Mouse (Mus musculus): ENCODE data around the gene Gm49403. TPM values are rescaled to one million over a fixed set of nuclear protein-coding genes. Genes with fewer than 3 reads are reported as not detected.
"Not testable (repeated sequence)": the region's sequence is repeated elsewhere in the genome, so short reads cannot be mapped to it uniquely, and the experiment has no call there.

Gene Gm49403
- polyA plus RNA-seq, 1 experiment from 2014 or later: not detected

DNA sequence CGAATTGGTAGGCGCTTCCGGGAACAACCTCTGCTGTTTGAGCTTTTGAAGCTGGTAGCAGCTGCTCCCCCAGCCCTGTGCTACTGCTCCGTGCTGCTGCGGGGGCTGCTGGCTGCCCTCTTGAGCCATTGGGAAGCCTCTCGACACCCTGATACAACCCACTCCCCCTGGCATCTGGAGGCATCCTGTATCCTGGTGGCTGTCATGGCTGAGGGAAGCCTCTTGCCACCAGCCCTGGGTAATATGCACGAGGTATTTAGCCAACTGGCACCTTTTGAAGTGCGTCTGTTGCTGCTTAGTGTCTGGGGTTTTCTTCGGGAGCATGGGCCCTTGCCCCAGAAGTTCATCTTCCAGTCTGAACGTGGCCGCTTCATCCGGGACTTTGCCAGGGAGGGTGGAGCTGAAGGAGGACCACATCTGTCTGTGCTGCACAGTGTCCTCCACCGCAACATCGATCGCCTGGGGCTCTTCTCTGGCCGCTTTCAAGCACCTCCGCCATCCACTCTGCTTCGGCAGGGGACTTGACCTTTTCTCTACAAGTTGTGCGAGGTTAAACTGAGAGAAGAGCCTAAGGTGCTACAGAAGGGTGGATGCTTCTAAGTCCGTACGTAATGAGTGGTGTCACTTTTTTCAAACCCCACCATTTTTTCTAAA is 13.6 kb downstream of the Gm49403 start:
- peaks cover 33% of the 10 kb centered on the region for H3K4me1 ChIP-seq
- peak; percentile 28 for ATAC-seq (ENCODE audit: insufficient read depth, low FRiP score, low read depth)
- H3K9ac ChIP-seq: peak overlapping the region; percentile 55
- H3K36me3 ChIP-seq: peaks cover 17% of the 10 kb centered on the region
- peak overlapping the region; percentile 66 for H3K4me3 ChIP-seq (replicated peaks)
- peak overlapping the region; percentile 60 for H3K4me2 ChIP-seq
- H3K27me3 ChIP-seq (replicated peaks); H3K9me3 ChIP-seq: not testable (repeated sequence)
- H3K27ac ChIP-seq: peak overlapping the region; percentile 91
- 22% methylated on average over 21 of the region's 21 CpGs for WGBS

DNA sequence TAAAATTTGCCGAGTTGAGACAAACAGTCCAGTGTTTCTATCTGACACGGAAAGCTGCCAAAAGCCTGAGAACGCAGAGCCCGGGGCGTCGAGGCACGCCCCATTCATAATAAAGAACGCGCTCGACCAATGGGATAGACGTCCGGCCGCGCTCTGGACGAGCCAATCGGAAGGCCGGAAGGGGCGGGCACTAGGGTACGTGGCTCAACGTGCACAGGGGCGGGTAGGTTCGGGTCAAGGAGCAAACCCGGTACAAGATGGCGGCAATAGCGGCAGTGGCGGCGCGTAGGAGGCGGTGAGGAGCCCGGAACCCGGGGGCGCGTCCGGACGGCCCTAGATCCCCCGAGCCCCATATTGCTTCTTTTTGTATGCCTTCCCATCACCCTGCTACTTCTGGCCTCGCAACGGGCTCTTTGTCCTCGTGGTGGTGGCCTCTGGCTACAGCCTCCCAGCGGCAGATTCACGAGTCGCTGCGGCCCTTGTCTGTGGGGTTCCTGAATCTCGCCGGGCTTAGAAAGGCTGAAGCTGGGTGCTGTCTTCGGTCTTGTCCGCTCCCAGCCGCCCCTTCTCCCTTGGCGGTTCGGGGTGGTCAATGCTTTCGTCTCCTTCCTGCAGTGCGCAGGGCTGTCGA is 14.2 kb downstream of the Gm49403 start, which contains the start of gene Ganab:
TSS of gene Ganab (plus strand) at position 207 of the 631 bp plus-strand sequence.
- peak within 1 kb of the TSS; percentile 92 for H3K27ac ChIP-seq
- H3K4me1 ChIP-seq: peaks cover 33% of the 10 kb centered on the region
- under 1% methylated on average over 53 of the region's 53 CpGs for WGBS
- no peaks in the 10 kb centered on the region for H3K27me3 ChIP-seq (replicated peaks)
- no peaks in the 10 kb centered on the region for H3K9me3 ChIP-seq
- peak; percentile 99 for ATAC-seq (ENCODE audit: insufficient read depth, low FRiP score, low read depth)
- peak within 1 kb of the TSS; percentile 69 for H3K4me2 ChIP-seq
- peak within 1 kb of the TSS; percentile 66 for H3K4me3 ChIP-seq (replicated peaks)
- H3K36me3 ChIP-seq: peaks cover 21% of the 10 kb centered on the region
- peak within 1 kb of the TSS; percentile 84 for H3K9ac ChIP-seq

GRCm38 (mm10) chr19:8898576-8898975 is 14.8 kb downstream of the Gm49403 start:
- Histone ChIP-seq H3K36me3 (peaks cover 25% of the 10 kb centered on the region), H3K4me3 (replicated peaks) (peak overlapping the region; percentile 66), H3K27me3 (replicated peaks) (no peaks in the 10 kb centered on the region), H3K4me1 (peaks cover 32% of the 10 kb centered on the region), H3K9ac (peak overlapping the region; percentile 84), H3K4me2 (peak overlapping the region; percentile 69), H3K27ac (peak overlapping the region; percentile 92), H3K9me3 (no peaks in the 10 kb centered on the region)
- ATAC-seq (ENCODE audit: insufficient read depth, low FRiP score, low read depth): no peak
- 3% methylated on average over 13 of the region's 13 CpGs for WGBS

GRCm38 (mm10) chr19:8899079-8899478 is 15.3 kb downstream of the Gm49403 start:
- 26% methylated on average over 3 of the region's 3 CpGs for WGBS
- H3K36me3 ChIP-seq: peaks cover 29% of the 10 kb centered on the region
- peak overlapping the region; percentile 69 for H3K4me2 ChIP-seq
- ATAC-seq (ENCODE audit: insufficient read depth, low FRiP score, low read depth): no peak
- no peaks in the 10 kb centered on the region for H3K9me3 ChIP-seq
- peak overlapping the region; percentile 35 for H3K9ac ChIP-seq
- no peaks in the 10 kb centered on the region for H3K27me3 ChIP-seq (replicated peaks)
- H3K4me3 ChIP-seq (replicated peaks): peak overlapping the region; percentile 66
- H3K27ac ChIP-seq: no peak overlapping the region
- H3K4me1 ChIP-seq: peaks cover 27% of the 10 kb centered on the region

DNA sequence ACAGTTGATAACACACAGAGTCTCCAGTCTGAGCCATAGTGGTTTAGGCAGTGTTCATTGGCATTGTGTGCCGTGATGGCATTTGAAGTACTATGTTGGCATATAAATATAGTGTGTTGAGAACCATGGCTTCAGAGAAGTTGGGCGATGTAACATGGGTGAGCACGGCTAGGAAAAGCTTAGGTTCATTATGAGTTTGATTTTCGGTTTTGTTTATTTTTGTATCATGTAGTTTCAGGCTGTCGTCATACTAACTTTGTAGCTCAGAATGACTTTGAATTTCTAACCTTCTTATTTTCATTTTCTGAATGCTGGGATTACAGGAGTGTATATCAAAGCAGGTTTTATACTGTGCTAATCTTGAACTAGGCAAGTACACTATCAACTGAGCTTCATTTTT is 19.7 kb downstream of the Gm49403 start:
- Histone ChIP-seq H3K4me2 (no peak overlapping the region), H3K27ac (no peak overlapping the region), H3K4me1 (peaks cover 8% of the 10 kb centered on the region), H3K36me3 (peaks cover 45% of the 10 kb centered on the region), H3K27me3 (replicated peaks) (no peaks in the 10 kb centered on the region), H3K4me3 (replicated peaks) (no peak overlapping the region), H3K9ac (no peak overlapping the region), H3K9me3 (no peaks in the 10 kb centered on the region)
- no peak for ATAC-seq (ENCODE audit: insufficient read depth, low FRiP score, low read depth)
- WGBS: 92% methylated on average over 5 of the region's 5 CpGs

DNA sequence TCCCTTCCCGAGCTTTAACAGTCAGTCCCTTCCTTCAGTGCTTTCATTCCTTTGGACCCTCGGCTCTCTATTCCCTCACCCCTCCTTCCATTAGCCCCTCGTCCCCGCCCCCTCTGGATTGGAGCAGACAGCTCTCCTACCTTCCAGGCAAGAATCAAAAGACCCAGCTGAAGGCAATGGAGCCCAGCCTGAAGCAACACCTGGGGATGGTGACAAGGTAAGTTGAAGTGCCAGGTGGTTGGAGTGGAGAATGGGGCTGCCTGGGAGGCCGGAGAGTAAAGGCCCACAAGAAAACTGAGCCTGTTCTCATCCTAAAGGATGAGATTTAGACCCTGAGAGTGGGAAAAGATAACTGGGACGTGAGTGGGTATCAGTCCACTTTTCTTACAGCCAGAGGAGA is 24.8 kb downstream of the Gm49403 start:
- 85% methylated on average over 6 of the region's 6 CpGs for WGBS
- no peak overlapping the region for H3K9ac ChIP-seq

DNA sequence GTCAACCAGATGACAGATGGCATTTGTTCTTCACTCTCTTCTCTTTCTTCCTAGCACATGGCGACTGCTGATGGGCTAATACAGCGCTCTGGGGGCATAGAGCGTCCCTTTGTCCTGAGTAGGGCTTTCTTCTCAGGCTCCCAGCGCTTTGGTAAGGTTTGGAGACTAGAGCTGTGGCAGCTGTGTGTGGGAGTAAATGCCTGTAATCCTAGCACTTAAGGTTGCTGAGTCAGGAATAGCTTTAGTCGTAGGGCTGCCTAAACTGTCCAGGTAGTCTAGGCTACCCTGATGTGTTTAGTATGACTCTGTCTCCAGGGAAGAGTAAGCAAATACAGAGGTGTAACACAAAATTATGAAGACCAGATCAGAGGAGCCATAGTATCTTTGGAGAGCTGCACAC is 28.1 kb downstream of the Gm49403 start:
- H3K4me3 ChIP-seq (replicated peaks): no peak overlapping the region
- H3K36me3 ChIP-seq: peaks cover 94% of the 10 kb centered on the region
- H3K9ac ChIP-seq: no peak overlapping the region
- no peaks in the 10 kb centered on the region for H3K4me1 ChIP-seq
- ATAC-seq (ENCODE audit: insufficient read depth, low FRiP score, low read depth): no peak
- no peak overlapping the region for H3K27ac ChIP-seq
- WGBS: 87% methylated on average over 5 of the region's 5 CpGs
- no peaks in the 10 kb centered on the region for H3K27me3 ChIP-seq (replicated peaks)
- H3K9me3 ChIP-seq: no peaks in the 10 kb centered on the region
- H3K4me2 ChIP-seq: no peak overlapping the region

More for the DNA sequence above, 24.8 kb downstream of the Gm49403 start:
- Histone ChIP-seq H3K4me2 (no peak overlapping the region), H3K27ac (no peak overlapping the region), H3K4me1 (no peaks in the 10 kb centered on the region), H3K27me3 (replicated peaks) (no peaks in the 10 kb centered on the region), H3K36me3 (peaks cover 78% of the 10 kb centered on the region), H3K4me3 (replicated peaks) (no peak overlapping the region), H3K9me3 (no peaks in the 10 kb centered on the region)
- no peak for ATAC-seq (ENCODE audit: insufficient read depth, low FRiP score, low read depth)

GRCm38 (mm10) chr19:8914212-8914611 is 30.5 kb downstream of the Gm49403 start:
- Histone ChIP-seq H3K36me3 (peaks cover 73% of the 10 kb centered on the region), H3K27ac (no peak overlapping the region), H3K4me3 (replicated peaks) (no peak overlapping the region), H3K4me1 (no peaks in the 10 kb centered on the region), H3K27me3 (replicated peaks) (no peaks in the 10 kb centered on the region), H3K9ac (no peak overlapping the region), H3K4me2 (no peak overlapping the region), H3K9me3 (no peaks in the 10 kb centered on the region)
- no peak for ATAC-seq (ENCODE audit: insufficient read depth, low FRiP score, low read depth)
- WGBS: 90% methylated on average over 3 of the region's 3 CpGs

GRCm38 (mm10) chr19:8919000-8919399 is 35.3 kb downstream of the Gm49403 start:
- 88% methylated on average over 3 of the region's 3 CpGs for WGBS
- no peak overlapping the region for H3K27ac ChIP-seq
- peaks cover 31% of the 10 kb centered on the region for H3K36me3 ChIP-seq
- no peak overlapping the region for H3K4me2 ChIP-seq
- no peak overlapping the region for H3K4me3 ChIP-seq (replicated peaks)
- H3K9me3 ChIP-seq: no peaks in the 10 kb centered on the region
- H3K27me3 ChIP-seq (replicated peaks): no peaks in the 10 kb centered on the region
- no peak overlapping the region for H3K9ac ChIP-seq
- peaks cover 12% of the 10 kb centered on the region; the same call in 1 of the 2 replicates for H3K4me1 ChIP-seq
- no peak for ATAC-seq (ENCODE audit: insufficient read depth, low FRiP score, low read depth)

- no peak overlapping the region for H3K9ac ChIP-seq
- peak overlapping the region; percentile 79 for H3K4me3 ChIP-seq (replicated peaks)
- H3K27ac ChIP-seq: peak overlapping the region; percentile 89
- peak overlapping the region; percentile 65 for H3K4me2 ChIP-seq
- ATAC-seq (ENCODE audit: insufficient read depth, low FRiP score, low read depth): no peak
- WGBS: 62% methylated on average over 6 of the region's 6 CpGs
- peaks cover 24% of the 10 kb centered on the region for H3K36me3 ChIP-seq
- peaks cover 12% of the 10 kb centered on the region; the same call in 1 of the 2 replicates for H3K4me1 ChIP-seq
- H3K27me3 ChIP-seq (replicated peaks): no peaks in the 10 kb centered on the region
- H3K9me3 ChIP-seq: no peaks in the 10 kb centered on the region
These were observed 35.9 kb downstream of the Gm49403 start for GRCm38 (mm10) chr19:8919684-8920072.

DNA sequence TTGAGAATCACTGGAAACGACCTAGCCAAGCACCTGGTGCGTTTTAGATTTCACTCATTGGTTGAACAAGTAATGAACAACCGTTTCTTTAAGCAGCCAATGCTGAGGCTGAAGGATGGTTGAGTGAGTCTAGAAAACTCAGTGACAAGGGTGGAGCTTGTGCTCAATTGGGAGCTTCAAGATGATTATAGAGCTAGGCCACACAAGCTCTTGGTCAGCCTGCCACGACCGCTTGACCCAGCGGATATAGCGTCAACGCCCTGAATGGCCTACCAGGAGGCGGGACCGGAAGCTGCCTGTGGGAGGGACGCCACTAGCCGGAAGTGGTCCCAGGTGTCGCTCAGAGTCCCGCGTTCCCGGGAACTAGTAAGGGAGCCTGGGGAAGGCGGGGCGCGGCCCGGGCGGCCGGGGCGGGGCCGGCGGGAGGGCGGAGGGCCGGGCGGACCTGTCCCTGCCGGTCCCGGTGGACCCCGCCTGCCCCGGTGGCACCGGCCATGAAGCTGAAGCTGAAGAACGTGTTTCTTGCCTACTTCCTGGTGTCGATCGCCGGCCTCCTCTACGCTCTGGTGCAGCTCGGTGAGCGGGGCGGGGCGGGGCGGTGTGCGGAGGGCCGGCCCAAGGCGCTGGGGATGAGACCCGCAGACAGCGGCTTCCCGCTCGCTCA is 36.5 kb downstream of the Gm49403 start, which contains the start of gene B3gat3:
TSS of gene B3gat3 (plus strand) at position 302 of the 664 bp plus-strand sequence.
- H3K4me1 ChIP-seq: peaks cover 12% of the 10 kb centered on the region; the same call in 1 of the 2 replicates
- peaks cover 19% of the 10 kb centered on the region for H3K36me3 ChIP-seq
- peak within 1 kb of the TSS; percentile 89 for H3K27ac ChIP-seq
- no peaks in the 10 kb centered on the region for H3K27me3 ChIP-seq (replicated peaks)
- WGBS: 3% methylated on average over 49 of the region's 50 CpGs
- peak within 1 kb of the TSS; percentile 65 for H3K4me2 ChIP-seq
- peak within 1 kb of the TSS; percentile 79 for H3K4me3 ChIP-seq (replicated peaks)
- peak; percentile 97 for ATAC-seq (ENCODE audit: insufficient read depth, low FRiP score, low read depth)
- H3K9me3 ChIP-seq: no peaks in the 10 kb centered on the region
- H3K9ac ChIP-seq: peak within 1 kb of the TSS; percentile 64
